Mouse (Mus musculus) intestine, embryonic 16.5 days (tissue): ENCODE measurements around the gene Lrpprc. TPM values are rescaled to one million over a fixed set of nuclear protein-coding genes. Genes with fewer than 3 reads are reported as not detected.

ENCODE experiments used
- ATAC-seq: fragments of 200-750 bp; cut with Nextera tagmentation; 2 replicates; pipeline ENCODE4 v1.8.0; 2017; ENCODE audit warnings: moderate TSS enrichment, moderate library complexity
- H3K27ac ChIP-seq: fragments of 300-500 bp; sonication (generic); 2 replicates; pipeline ENCODE4 v1.5.1; 2014; ENCODE audit warnings: mild to moderate bottlenecking, low read length
- H3K27me3 ChIP-seq: fragments of 300-500 bp; sonication (generic); replicated peaks from 2 replicates; pipeline ENCODE4 v1.6.1; 2014; ENCODE audit warnings: low read length, control low read depth, mixed read lengths; ENCODE audit not compliant: control insufficient read depth, insufficient read depth
- H3K36me3 ChIP-seq: fragments of 300-500 bp; sonication (generic); 2 replicates; pipeline ENCODE4 v1.6.1; 2014; ENCODE audit warnings: low read length, control low read depth; ENCODE audit not compliant: control insufficient read depth, insufficient read depth
- H3K4me1 ChIP-seq: fragments of 300-500 bp; sonication (generic); 2 replicates; pipeline ENCODE4 v1.6.1; 2014; ENCODE audit warnings: low read length, control low read depth, mixed read lengths; ENCODE audit not compliant: control insufficient read depth, insufficient read depth
- H3K4me2 ChIP-seq: fragments of 300-500 bp; sonication (generic); 2 replicates; pipeline ENCODE4 v1.6.1; 2014; ENCODE audit warnings: low read depth, low read length, control low read depth
- H3K4me3 ChIP-seq: fragments of 300-500 bp; sonication (generic); 2 replicates; pipeline ENCODE4 v1.5.1; 2014; ENCODE audit warnings: mild to moderate bottlenecking, low read length
- H3K9ac ChIP-seq: fragments of 300-500 bp; sonication (generic); 2 replicates; pipeline ENCODE4 v1.6.1; 2014; ENCODE audit warnings: low read depth, low read length
- H3K9me3 ChIP-seq: fragments of 300-500 bp; sonication (generic); 2 replicates; pipeline ENCODE4 v1.6.1; 2016; ENCODE audit warnings: low read length, control low read depth; ENCODE audit not compliant: control insufficient read depth
- WGBS: fragments of 180-500 bp; shearing (Covaris S2); extraction: QIAGEN DNeasy Blood & Tissue Kit; methylation state at CpG from one replicate; pipeline ENCODE4 v1.1.7; 2014; 5-methylcytosine and 5-hydroxymethylcytosine counted together
- polyA plus RNA-seq: library from polyadenylated mRNA; unstranded; fragments of >200 nt; fragmentation: Nextera tagmentation; extraction: Ambion mirVana; gene quantifications from 2 replicates; pipeline ENCODE4 v1.2.1, GENCODE M21; 2015

Lrpprc gene
- polyA plus RNA-seq, 1 experiment from 2014 or later, result 54.5 TPM

DNA sequence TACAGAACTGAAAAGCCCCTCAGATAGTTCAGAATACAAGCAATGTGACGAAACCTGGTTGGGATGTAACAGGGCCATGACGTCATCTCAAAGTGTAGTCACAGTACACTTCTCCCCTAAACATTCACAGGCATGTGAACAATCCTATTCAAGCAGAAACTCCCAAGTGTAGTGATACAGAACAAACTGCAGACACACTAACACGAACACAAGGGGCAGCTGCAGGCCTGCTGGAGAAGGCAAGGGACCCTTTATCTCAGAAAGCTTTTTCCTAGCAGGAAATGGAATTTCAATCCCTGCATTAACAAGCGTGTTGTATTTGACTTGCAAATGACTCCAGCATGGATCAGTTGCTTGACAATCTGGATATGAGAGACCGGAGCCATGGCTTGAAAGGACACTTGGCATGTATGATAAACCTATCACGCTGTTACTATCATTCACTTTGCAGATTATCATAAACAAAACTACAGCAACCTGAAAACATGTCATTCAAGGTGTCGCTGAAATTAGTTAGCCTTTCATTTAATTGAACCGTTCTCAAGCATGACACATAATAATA lies 38.9 kb downstream of the Lrpprc start:
- H3K4me3 ChIP-seq, result no peak overlapping the region
- 73% methylated on average over 8 of the region's 8 CpGs for WGBS
- ATAC-seq, result no peak
- no peaks in the 10 kb centered on the region for H3K4me1 ChIP-seq
- no peaks in the 10 kb centered on the region for H3K27me3 ChIP-seq
- H3K9ac ChIP-seq, result no peak overlapping the region
- H3K36me3 ChIP-seq, result peaks cover 3% of the 10 kb centered on the region; the same call in 1 of the 2 replicates
- 0 out of 2 replicates have a peak overlapping the region, but pooled peaks have one; percentile 54 for H3K27ac ChIP-seq
- H3K4me2 ChIP-seq, result no peak overlapping the region
- H3K9me3 ChIP-seq, result no peaks in the 10 kb centered on the region

DNA sequence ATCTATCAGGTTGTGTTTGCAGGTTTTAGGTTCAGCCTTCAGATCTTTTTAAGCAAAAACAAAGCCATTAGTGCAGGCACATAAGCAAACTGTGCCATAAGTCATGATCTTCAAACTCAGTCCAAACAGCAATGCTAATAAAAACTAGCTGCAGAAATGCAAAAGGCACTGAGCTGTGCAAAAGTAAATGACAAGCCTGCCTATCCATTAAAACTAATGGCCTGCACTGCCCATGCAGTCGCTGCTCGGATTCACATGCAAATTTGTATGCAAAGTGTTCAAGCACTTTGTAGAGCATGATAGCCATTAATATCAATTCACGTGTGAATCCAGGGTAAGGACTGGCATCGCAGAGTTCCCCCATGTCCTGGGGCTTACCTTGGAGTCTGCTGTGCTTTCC lies 40.5 kb downstream of the Lrpprc start:
- Histone ChIP-seq H3K4me3 (no peak overlapping the region), H3K4me1 (no peaks in the 10 kb centered on the region), H3K27me3 (no peaks in the 10 kb centered on the region), H3K36me3 (peaks cover 3% of the 10 kb centered on the region; the same call in 1 of the 2 replicates), H3K9ac (no peak overlapping the region), H3K27ac (no peak overlapping the region), H3K9me3 (no peaks in the 10 kb centered on the region), H3K4me2 (no peak overlapping the region)
- 80% methylated on average over 4 of the region's 4 CpGs for WGBS
- no peak for ATAC-seq

DNA sequence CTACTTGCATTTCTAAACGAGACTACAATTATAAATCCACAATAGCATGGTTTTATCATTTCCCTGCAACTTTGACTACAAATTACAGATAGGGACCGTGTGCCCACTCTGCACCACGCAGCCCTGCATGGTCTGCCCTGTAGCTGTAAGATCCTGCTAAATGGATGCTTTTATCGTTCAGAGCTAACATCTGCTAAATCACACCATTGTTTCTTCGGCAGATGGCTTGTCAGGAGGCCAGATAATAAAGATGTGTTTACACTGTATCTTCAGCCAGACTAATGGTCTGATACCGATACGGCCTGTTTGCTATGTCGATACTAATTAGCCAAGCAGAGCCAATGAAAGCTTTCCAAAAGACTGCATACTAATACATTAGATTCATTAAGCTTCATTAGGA lies 41.3 kb downstream of the Lrpprc start:
- Histone ChIP-seq H3K9me3 (no peaks in the 10 kb centered on the region), H3K9ac (no peak overlapping the region), H3K4me3 (no peak overlapping the region), H3K4me1 (no peaks in the 10 kb centered on the region), H3K27me3 (no peaks in the 10 kb centered on the region), H3K27ac (no peak overlapping the region), H3K4me2 (no peak overlapping the region), H3K36me3 (peaks cover 3% of the 10 kb centered on the region; the same call in 1 of the 2 replicates)
- 39% methylated on average over 8 of the region's 8 CpGs for WGBS
- no peak for ATAC-seq

DNA sequence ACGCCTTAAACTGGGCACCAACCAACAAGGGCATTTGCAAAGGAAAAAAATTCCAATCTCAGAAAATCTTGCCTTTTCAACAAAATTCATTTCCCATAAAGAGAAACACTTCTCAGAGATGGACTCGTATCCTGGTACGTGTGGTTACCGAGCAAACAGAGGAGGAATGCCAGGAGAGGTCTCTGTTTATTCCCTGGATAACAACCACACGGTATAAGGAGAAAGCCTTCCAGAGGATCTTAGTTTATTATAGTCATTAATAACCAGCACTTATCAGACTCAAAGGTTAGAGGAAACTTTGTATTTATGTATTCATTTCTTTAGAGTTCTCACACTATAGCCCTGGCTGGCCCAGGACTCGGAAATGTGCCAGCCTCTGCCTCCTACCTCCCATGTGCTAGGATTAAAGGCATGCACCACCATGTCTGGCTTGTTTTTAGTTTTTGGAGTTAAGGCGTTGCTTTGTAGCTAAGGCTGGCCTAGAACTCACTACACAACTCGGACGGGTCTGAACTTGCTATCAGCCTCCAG lies 42.4 kb downstream of the Lrpprc start:
- ATAC-seq, result peak; percentile 36; the same call in 1 of the 2 replicates
- peaks cover 3% of the 10 kb centered on the region; the same call in 1 of the 2 replicates for H3K36me3 ChIP-seq

DNA sequence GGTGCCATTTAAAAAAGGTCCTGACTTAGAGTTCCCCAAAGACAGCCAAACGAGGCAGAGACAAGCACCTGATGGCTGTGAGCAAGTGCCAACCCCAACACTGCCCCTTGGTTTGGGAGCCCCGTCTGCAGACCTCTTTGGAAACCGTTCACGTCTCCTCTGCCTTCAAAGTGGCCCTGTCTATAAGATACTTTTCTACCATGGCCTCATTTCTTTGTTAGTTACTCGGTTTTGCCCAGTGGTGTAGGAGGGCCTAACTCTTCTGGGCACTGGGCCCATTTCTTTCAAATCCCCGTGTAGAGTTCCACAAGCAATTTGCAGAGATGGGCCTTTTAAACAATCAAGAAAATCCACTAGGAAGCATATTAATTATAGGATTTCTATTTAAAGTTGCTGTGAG lies 43.4 kb downstream of the Lrpprc start:
- Histone ChIP-seq H3K27ac (0 out of 2 replicates have a peak overlapping the region, but pooled peaks have one; percentile 34), H3K4me1 (peaks cover 3% of the 10 kb centered on the region; the same call in 1 of the 2 replicates), H3K9ac (no peak overlapping the region), H3K9me3 (no peaks in the 10 kb centered on the region), H3K27me3 (no peaks in the 10 kb centered on the region), H3K4me2 (no peak overlapping the region), H3K36me3 (peaks cover 3% of the 10 kb centered on the region; the same call in 1 of the 2 replicates), H3K4me3 (no peak overlapping the region)
- no peak for ATAC-seq
- 71% methylated on average over 6 of the region's 6 CpGs for WGBS

More for the DNA sequence above, 42.4 kb downstream of the Lrpprc start:
- H3K27ac ChIP-seq, result peak overlapping the region; percentile 52; the same call in 1 of the 2 replicates
- no peak overlapping the region for H3K4me2 ChIP-seq
- peaks cover 2% of the 10 kb centered on the region; the same call in 1 of the 2 replicates for H3K4me1 ChIP-seq
- H3K9me3 ChIP-seq, result no peaks in the 10 kb centered on the region
- 69% methylated on average over 9 of the region's 9 CpGs for WGBS
- no peaks in the 10 kb centered on the region for H3K27me3 ChIP-seq
- no peak overlapping the region for H3K9ac ChIP-seq
- H3K4me3 ChIP-seq, result no peak overlapping the region

DNA sequence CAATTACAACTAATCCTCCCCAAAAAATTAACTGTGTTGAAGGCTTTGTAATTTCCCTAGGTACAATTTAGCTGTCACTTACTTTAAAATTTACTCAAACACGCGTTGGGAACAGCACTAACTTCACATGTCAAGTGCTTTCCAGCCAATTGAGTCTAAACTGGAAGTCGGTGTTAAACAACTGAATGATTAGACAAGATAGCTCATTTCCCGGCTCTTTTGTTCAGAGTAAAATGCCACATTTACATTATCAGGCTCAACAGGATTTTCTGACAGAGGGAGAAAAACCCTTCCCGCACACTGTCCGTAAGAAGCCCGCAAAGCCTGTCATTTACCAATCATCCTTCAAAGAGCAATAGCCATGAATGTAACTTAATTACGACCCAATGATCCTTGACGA lies 45.6 kb downstream of the Lrpprc start:
- Histone ChIP-seq H3K4me1 (peaks cover 3% of the 10 kb centered on the region; the same call in 1 of the 2 replicates), H3K27me3 (no peaks in the 10 kb centered on the region), H3K9me3 (no peaks in the 10 kb centered on the region), H3K36me3 (no peaks in the 10 kb centered on the region), H3K9ac (no peak overlapping the region), H3K27ac (no peak overlapping the region), H3K4me3 (no peak overlapping the region), H3K4me2 (no peak overlapping the region)
- ATAC-seq, result no peak
- 80% methylated on average over 9 of the region's 9 CpGs for WGBS

DNA sequence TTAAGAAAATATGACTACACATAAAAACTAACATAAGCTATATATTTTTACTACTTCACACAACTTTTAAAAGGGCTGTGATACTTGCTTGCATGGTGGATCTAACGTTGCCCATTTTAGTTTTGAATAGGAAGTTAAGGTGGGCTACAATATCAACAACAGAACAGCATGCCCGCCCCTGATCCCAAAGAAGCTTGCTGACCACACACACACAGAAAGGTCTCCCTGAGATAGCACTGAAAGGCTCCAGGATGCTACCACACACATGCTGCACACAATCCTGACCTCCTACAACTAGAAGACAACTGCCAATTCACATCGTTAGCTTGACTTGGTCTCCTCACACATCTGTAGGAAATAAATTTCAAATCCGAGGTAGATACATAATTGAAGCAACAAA lies 46.3 kb downstream of the Lrpprc start:
- H3K36me3 ChIP-seq, result no peaks in the 10 kb centered on the region
- H3K9ac ChIP-seq, result no peak overlapping the region
- H3K27ac ChIP-seq, result no peak overlapping the region
- ATAC-seq, result no peak
- no peaks in the 10 kb centered on the region for H3K27me3 ChIP-seq
- H3K4me3 ChIP-seq, result no peak overlapping the region
- no peaks in the 10 kb centered on the region for H3K9me3 ChIP-seq
- 74% methylated on average over 4 of the region's 4 CpGs for WGBS
- peaks cover 3% of the 10 kb centered on the region; the same call in 1 of the 2 replicates for H3K4me1 ChIP-seq
- no peak overlapping the region for H3K4me2 ChIP-seq

DNA sequence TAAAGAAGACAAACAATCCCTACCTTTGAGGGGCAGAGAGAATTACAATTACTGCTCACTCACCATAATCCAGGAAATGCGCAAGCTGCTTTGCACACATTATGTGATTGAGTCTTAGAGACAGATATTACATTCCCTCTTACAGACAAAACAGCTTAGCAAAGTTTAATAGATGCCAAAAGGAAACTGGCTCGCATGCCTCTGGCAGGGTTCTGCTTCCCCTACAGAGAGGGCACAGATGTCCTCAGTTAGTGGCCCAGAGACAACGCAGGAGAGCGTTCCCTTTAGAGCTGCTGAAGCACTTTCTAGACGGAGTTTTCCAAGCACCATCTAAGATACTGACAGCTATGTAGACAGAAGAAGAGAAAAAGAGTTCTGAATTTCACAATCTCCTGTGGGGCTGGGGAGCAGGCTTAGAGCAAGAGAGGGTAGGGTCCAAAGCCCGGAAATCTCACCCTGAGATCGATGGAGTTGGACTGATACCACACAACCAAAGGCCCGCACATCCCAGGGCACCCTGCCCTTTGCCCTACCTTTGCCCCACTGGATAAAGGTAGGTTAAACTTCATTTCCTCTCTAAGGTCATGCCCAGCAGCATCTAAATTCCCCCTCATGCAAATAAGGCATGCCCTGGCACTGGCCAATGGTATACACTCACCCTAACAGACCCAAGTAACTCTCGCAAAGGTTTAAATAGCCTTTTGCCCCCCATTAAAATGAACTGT lies 52.4 kb downstream of the Lrpprc start:
- Histone ChIP-seq H3K27ac (no peak overlapping the region), H3K9me3 (no peaks in the 10 kb centered on the region), H3K4me1 (peaks cover 3% of the 10 kb centered on the region; the same call in 1 of the 2 replicates), H3K4me2 (no peak overlapping the region), H3K36me3 (no peaks in the 10 kb centered on the region), H3K9ac (no peak overlapping the region), H3K4me3 (no peak overlapping the region), H3K27me3 (no peaks in the 10 kb centered on the region)
- ATAC-seq, result peak; percentile 53
- 82% methylated on average over 9 of the region's 9 CpGs for WGBS

DNA sequence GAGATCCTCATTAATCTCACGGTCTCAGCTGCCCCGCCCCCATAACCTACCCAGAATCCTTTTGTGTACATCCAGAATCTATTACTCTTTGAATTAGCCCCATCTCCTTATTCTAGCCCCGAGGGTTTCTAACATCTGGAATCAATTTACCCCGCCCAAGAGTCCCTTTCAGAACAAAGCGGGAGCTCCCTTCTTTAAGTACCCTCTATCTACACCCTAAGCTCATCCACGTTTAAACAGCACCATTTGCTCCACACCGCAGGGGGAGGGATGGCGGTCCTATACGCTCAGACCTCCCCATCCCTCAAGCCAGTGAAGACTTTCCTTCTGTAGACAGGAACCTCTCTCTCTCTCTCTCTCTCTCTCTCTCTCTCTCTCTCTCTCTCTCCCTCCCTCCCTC lies 53.9 kb downstream of the Lrpprc start:
- H3K36me3 ChIP-seq, result no peaks in the 10 kb centered on the region
- WGBS, result 71% methylated on average over 9 of the region's 9 CpGs
- H3K9ac ChIP-seq, result no peak overlapping the region
- no peaks in the 10 kb centered on the region for H3K9me3 ChIP-seq
- no peak for ATAC-seq
- no peak overlapping the region for H3K4me2 ChIP-seq
- no peak overlapping the region for H3K4me3 ChIP-seq
- H3K27ac ChIP-seq, result no peak overlapping the region
- 0 out of 2 replicates have a peak, but pooled peaks cover 2% of the 10 kb centered on the region for H3K4me1 ChIP-seq
- H3K27me3 ChIP-seq, result no peaks in the 10 kb centered on the region
